Mouse (Mus musculus) hindbrain, embryonic 12.5 days (tissue): ENCODE results near the gene Sntb2. TPM values are rescaled to one million over a fixed set of nuclear protein-coding genes. Genes with fewer than 3 reads are reported as not detected.
"Not testable (repeated sequence)": the region's sequence is repeated elsewhere in the genome, so short reads cannot be mapped to it uniquely, and the experiment has no call there.

Experiments
- ATAC-seq: fragments of 200-750 bp; cut with Nextera tagmentation; 2 replicates; pipeline ENCODE4 v1.8.0; 2017; ENCODE audit warnings: moderate TSS enrichment; ENCODE audit not compliant: low FRiP score
- H3K27ac ChIP-seq: fragments of 300-500 bp; sonication (generic); 2 replicates; pipeline ENCODE4 v1.5.1; 2016; ENCODE audit warnings: mild to moderate bottlenecking
- H3K27me3 ChIP-seq: fragments of 300-500 bp; sonication (generic); 2 replicates; pipeline ENCODE4 v1.6.1; 2016; ENCODE audit warnings: mild to moderate bottlenecking
- H3K36me3 ChIP-seq: fragments of 300-500 bp; sonication (generic); 2 replicates; pipeline ENCODE4 v1.6.1; 2016; ENCODE audit warnings: mild to moderate bottlenecking
- H3K4me1 ChIP-seq: fragments of 300-500 bp; sonication (generic); 2 replicates; pipeline ENCODE4 v1.6.1; 2016
- H3K4me2 ChIP-seq: fragments of 300-500 bp; sonication (generic); replicated peaks from 2 replicates; pipeline ENCODE4 v1.6.1; 2016; ENCODE audit warnings: mild to moderate bottlenecking
- H3K4me3 ChIP-seq: fragments of 300-500 bp; sonication (generic); 2 replicates; pipeline ENCODE4 v1.5.1; 2016; ENCODE audit warnings: mild to moderate bottlenecking
- H3K9ac ChIP-seq: fragments of 300-500 bp; sonication (generic); 2 replicates; pipeline ENCODE4 v1.6.1; 2016; ENCODE audit warnings: mild to moderate bottlenecking, moderate library complexity
- H3K9me3 ChIP-seq: fragments of 300-500 bp; sonication (generic); replicated peaks from 2 replicates; pipeline ENCODE4 v1.6.1; 2016; ENCODE audit warnings: mild to moderate bottlenecking
- WGBS: fragments of 180-500 bp; shearing (Covaris S2); methylation state at CpG from one replicate; pipeline ENCODE4 v1.1.7; 2016; 5-methylcytosine and 5-hydroxymethylcytosine counted together
- polyA plus RNA-seq: library from polyadenylated mRNA; unstranded; fragments of >200 nt; fragmentation: Nextera tagmentation; extraction: Ambion mirVana; gene quantifications from 2 replicates; pipeline ENCODE4 v1.2.1, GENCODE M21; 2016

The Sntb2 gene
- polyA plus RNA-seq, 1 experiment from 2014 or later = 11.9 TPM

- Histone ChIP-seq H3K27ac (no peak overlapping the region; the same call in 1 of the 2 replicates), H3K4me3 (no peak overlapping the region), H3K9ac (no peak overlapping the region), H3K9me3 (no peaks in the 10 kb centered on the region), H3K36me3 (no peaks in the 10 kb centered on the region), H3K4me2 (no peak overlapping the region), H3K4me1 (0 out of 2 replicates have a peak, but pooled peaks cover 4% of the 10 kb centered on the region), H3K27me3 (no peaks in the 10 kb centered on the region)
- 68% methylated on average over 9 of the region's 9 CpGs for WGBS
- ATAC-seq = peak; percentile 29; the same call in 1 of the 2 replicates
Measured at GRCm38 (mm10) chr8:106985404-106985821, 49.9 kb downstream of the Sntb2 start.

DNA sequence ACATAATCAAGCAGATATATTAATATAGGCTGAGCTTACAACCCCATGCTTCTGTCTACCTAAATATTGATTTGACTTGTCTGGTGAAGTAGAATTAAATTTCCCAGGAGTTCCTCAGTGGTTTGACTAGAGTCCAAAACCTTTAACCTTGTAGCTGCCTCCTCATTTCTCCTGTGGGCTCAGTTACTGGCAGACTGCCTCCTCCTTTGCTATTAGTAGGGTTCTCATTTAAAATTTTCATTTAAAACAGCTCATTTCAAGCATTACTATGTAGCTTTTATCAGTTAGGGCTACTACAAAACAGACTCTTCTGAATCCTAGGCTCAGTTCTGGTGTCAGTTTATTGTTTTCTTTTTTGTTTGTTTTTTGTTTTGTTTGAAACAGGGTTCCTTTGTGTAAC lies 50.4 kb downstream of the Sntb2 start:
- Histone ChIP-seq H3K9ac (no peak overlapping the region), H3K9me3 (no peaks in the 10 kb centered on the region), H3K27ac (no peak overlapping the region), H3K36me3 (no peaks in the 10 kb centered on the region), H3K4me3 (no peak overlapping the region), H3K27me3 (no peaks in the 10 kb centered on the region), H3K4me1 (0 out of 2 replicates have a peak, but pooled peaks cover 4% of the 10 kb centered on the region), H3K4me2 (no peak overlapping the region)
- no peak for ATAC-seq

DNA sequence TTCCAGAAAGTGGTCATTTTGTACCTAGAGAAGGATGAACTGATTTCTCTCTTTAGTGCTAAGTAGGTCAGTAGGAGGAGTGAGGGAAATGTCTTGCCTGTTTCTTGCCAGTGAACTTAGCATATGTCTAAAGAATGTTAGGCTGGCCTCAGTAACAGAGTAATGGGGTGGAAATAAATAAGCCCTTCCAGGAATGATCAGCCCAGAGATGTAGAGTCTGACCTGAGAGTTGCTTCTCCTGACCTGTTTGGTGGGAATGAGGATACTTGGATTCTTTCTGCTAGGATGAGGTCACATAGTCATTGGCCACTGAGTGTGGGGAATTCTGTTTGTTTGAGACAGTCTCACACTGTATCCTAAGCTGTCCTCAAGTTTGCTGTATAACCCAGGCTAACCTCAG lies 52.0 kb downstream of the Sntb2 start:
- Histone ChIP-seq H3K4me1 (0 out of 2 replicates have a peak, but pooled peaks cover 4% of the 10 kb centered on the region), H3K4me3 (no peak overlapping the region), H3K9ac (no peak overlapping the region), H3K27me3 (no peaks in the 10 kb centered on the region), H3K9me3 (no peaks in the 10 kb centered on the region), H3K36me3 (peaks cover 7% of the 10 kb centered on the region), H3K27ac (no peak overlapping the region), H3K4me2 (no peak overlapping the region)
- ATAC-seq = no peak

- Histone ChIP-seq H3K4me1 (no peaks in the 10 kb centered on the region), H3K27ac (no peak overlapping the region), H3K4me3 (no peak overlapping the region), H3K36me3 (peaks cover 10% of the 10 kb centered on the region), H3K27me3 (no peaks in the 10 kb centered on the region), H3K9me3 (no peaks in the 10 kb centered on the region), H3K9ac (no peak overlapping the region), H3K4me2 (no peak overlapping the region)
- no peak for ATAC-seq
- WGBS = 94% methylated on average over 7 of the region's 7 CpGs
Measured at GRCm38 (mm10) chr8:106991393-106991792, 55.8 kb downstream of the Sntb2 start.

- H3K9ac ChIP-seq, ATAC-seq, H3K27me3 ChIP-seq, H3K27ac ChIP-seq, H3K9me3 ChIP-seq, H3K4me2 ChIP-seq, H3K4me1 ChIP-seq, H3K4me3 ChIP-seq: not testable (repeated sequence)
- peaks cover 16% of the 10 kb centered on the region for H3K36me3 ChIP-seq
- whole genome bisulfite sequencing = 86% methylated on average over 4 of the region's 4 CpGs
Measured at GRCm38 (mm10) chr8:106996339-106996738, 60.8 kb downstream of the Sntb2 start.

GRCm38 (mm10) chr8:106997416-106997815 lies 61.9 kb downstream of the Sntb2 start:
- H3K9me3 ChIP-seq = no peaks in the 10 kb centered on the region
- no peak for ATAC-seq
- peaks cover 10% of the 10 kb centered on the region for H3K36me3 ChIP-seq
- H3K27ac ChIP-seq = no peak overlapping the region
- no peaks in the 10 kb centered on the region for H3K27me3 ChIP-seq
- H3K9ac ChIP-seq = no peak overlapping the region
- H3K4me3 ChIP-seq = no peak overlapping the region
- no peak overlapping the region for H3K4me2 ChIP-seq
- 85% methylated on average over 4 of the region's 4 CpGs for WGBS
- H3K4me1 ChIP-seq = no peaks in the 10 kb centered on the region

- WGBS = 85% methylated on average over 1 of the region's 1 CpGs
- Histone ChIP-seq H3K27ac (no peak overlapping the region), H3K9ac (no peak overlapping the region), H3K9me3 (no peaks in the 10 kb centered on the region), H3K4me2 (no peak overlapping the region), H3K27me3 (no peaks in the 10 kb centered on the region), H3K36me3 (peaks cover 10% of the 10 kb centered on the region), H3K4me3 (no peak overlapping the region), H3K4me1 (no peaks in the 10 kb centered on the region)
- ATAC-seq = no peak
Measured at GRCm38 (mm10) chr8:106999068-106999467, 63.5 kb downstream of the Sntb2 start.

- H3K9me3 ChIP-seq = no peaks in the 10 kb centered on the region
- H3K4me2 ChIP-seq = no peak overlapping the region
- H3K36me3 ChIP-seq = peaks cover 9% of the 10 kb centered on the region
- no peaks in the 10 kb centered on the region for H3K27me3 ChIP-seq
- H3K4me3 ChIP-seq = no peak overlapping the region
- WGBS = 43% methylated on average over 5 of the region's 5 CpGs
- no peak for ATAC-seq
- no peak overlapping the region for H3K27ac ChIP-seq
- no peaks in the 10 kb centered on the region for H3K4me1 ChIP-seq
- H3K9ac ChIP-seq = no peak overlapping the region
Measured at GRCm38 (mm10) chr8:107002532-107002931, 67.0 kb downstream of the Sntb2 start.

DNA sequence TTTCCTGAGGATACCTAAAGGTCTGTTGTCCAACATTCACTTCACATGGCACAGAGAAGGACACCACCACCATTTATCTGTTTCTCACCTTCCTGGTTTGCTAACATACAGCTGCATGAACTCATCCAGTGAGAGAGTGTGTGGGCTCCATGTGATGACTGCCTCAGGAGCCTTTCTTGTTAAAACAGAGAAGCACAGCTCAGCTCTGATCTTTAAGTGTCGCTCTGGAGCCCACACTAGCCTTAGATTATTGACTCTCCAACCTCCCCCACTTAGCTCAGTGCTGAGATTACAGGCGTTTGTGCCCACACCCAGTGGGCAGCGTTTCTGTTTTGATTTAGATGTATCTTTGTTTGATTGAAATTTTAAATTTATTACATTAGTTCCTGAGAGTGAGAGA lies 72.2 kb downstream of the Sntb2 start:
- no peak for ATAC-seq
- no peaks in the 10 kb centered on the region for H3K4me1 ChIP-seq
- H3K27ac ChIP-seq = no peak overlapping the region
- 88% methylated on average over 3 of the region's 3 CpGs for WGBS
- H3K4me3 ChIP-seq = no peak overlapping the region
- H3K9ac ChIP-seq = no peak overlapping the region
- peaks cover 38% of the 10 kb centered on the region for H3K36me3 ChIP-seq
- H3K27me3 ChIP-seq = no peaks in the 10 kb centered on the region
- no peaks in the 10 kb centered on the region for H3K9me3 ChIP-seq
- no peak overlapping the region for H3K4me2 ChIP-seq

- H3K27ac ChIP-seq = no peak overlapping the region
- 68% methylated on average over 2 of the region's 2 CpGs for WGBS
- no peaks in the 10 kb centered on the region for H3K27me3 ChIP-seq
- H3K4me3 ChIP-seq = no peak overlapping the region
- H3K4me1 ChIP-seq = no peaks in the 10 kb centered on the region
- H3K9ac ChIP-seq = no peak overlapping the region
- peaks cover 34% of the 10 kb centered on the region; the same call in 1 of the 2 replicates for H3K36me3 ChIP-seq
- no peak overlapping the region for H3K4me2 ChIP-seq
- no peaks in the 10 kb centered on the region for H3K9me3 ChIP-seq
- ATAC-seq = no peak
Measured at GRCm38 (mm10) chr8:107012666-107013065, 77.1 kb downstream of the Sntb2 start.

DNA sequence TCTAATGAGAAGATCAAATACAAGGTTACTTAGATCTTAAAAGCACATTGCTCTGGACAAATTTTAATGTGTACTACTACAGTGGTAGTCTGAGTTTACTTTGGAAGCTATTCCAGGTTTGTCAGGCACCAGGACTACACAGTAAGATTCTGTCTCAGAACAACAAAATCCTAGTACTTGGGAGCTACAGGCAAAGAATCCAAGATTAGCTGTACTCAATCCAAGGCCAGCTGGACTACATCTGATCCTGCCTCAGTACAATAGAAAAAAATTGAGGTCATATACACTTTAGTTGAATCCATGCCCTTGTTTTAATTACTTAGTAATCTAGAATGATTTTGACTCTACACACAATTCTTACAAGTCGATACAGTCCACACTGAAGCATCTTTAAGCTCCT lies 79.4 kb downstream of the Sntb2 start:
- no peak overlapping the region for H3K9ac ChIP-seq
- no peak for ATAC-seq
- no peaks in the 10 kb centered on the region for H3K27me3 ChIP-seq
- H3K36me3 ChIP-seq = peaks cover 30% of the 10 kb centered on the region; the same call in 1 of the 2 replicates
- no peaks in the 10 kb centered on the region for H3K4me1 ChIP-seq
- whole genome bisulfite sequencing = 89% methylated on average over 1 of the region's 1 CpGs
- H3K4me2 ChIP-seq = no peak overlapping the region
- no peaks in the 10 kb centered on the region for H3K9me3 ChIP-seq
- H3K27ac ChIP-seq = no peak overlapping the region
- no peak overlapping the region for H3K4me3 ChIP-seq

- H3K27ac ChIP-seq = no peak overlapping the region
- H3K4me2 ChIP-seq = no peak overlapping the region
- H3K4me3 ChIP-seq = no peak overlapping the region
- H3K9ac ChIP-seq = no peak overlapping the region
- WGBS = 90% methylated on average over 8 of the region's 8 CpGs
- H3K27me3 ChIP-seq = no peaks in the 10 kb centered on the region
- no peak for ATAC-seq
- H3K36me3 ChIP-seq = no peaks in the 10 kb centered on the region
- no peaks in the 10 kb centered on the region for H3K4me1 ChIP-seq
- no peaks in the 10 kb centered on the region for H3K9me3 ChIP-seq
Measured at GRCm38 (mm10) chr8:107023479-107023878, 87.9 kb downstream of the Sntb2 start.

DNA sequence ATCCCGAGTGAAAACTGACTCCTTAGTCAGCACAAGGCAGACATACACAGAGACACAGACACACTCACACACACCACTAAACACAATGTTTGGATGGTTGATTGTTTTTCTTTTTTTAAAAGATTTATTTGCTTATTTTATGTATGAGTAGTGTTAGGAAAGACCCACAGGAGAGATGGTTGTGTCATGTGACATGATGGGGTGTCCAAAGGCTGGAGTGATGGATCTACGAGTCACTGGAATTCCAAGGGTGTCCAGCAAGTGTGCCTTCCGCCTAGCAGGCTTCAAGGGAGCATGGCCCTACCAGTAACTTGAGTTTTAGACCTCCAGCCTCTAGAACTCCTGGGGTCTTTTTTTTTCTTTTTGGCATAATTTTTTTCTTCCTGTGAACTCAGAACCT lies 93.8 kb downstream of the Sntb2 start:
- H3K9ac ChIP-seq = no peak overlapping the region
- H3K4me3 ChIP-seq = no peak overlapping the region
- H3K4me1 ChIP-seq = peaks cover 18% of the 10 kb centered on the region
- WGBS = 82% methylated on average over 3 of the region's 3 CpGs
- H3K4me2 ChIP-seq = no peak overlapping the region
- no peaks in the 10 kb centered on the region for H3K36me3 ChIP-seq
- H3K27me3 ChIP-seq = no peaks in the 10 kb centered on the region
- H3K9me3 ChIP-seq = no peaks in the 10 kb centered on the region
- H3K27ac ChIP-seq = no peak overlapping the region
- ATAC-seq = no peak
